21 mouse cellular contexts compared by ENCODE assay signal in genomic region chr17:25755086-25755485, GRCm38 (mm10). TPM values are rescaled to one million over a fixed set of nuclear protein-coding genes. Genes with fewer than 3 reads are reported as not detected.
"Had no signal": no experiment of that assay in that cellular context is flagged by ENCODE, and none has a peak within 500 bp of the region (broad histone marks: within the 10 kb centered on the region; RNA-seq: fewer than 3 reads in every experiment).

No protein-coding gene starts in this region.

- H3K4me1 ChIP-seq: liver, embryonic 13.5 days; megakaryocyte, embryonic 14.5 days; midbrain, embryonic 15.5 days had no signal

- H3K27ac ChIP-seq: layer of hippocampus, adult 2 months; liver, embryonic 13.5 days; macrophage; midbrain, embryonic 15.5 days; neural tube, embryonic 15.5 days had no signal

- H3K4me2 ChIP-seq: liver, embryonic 13.5 days; midbrain, embryonic 11.5 days; midbrain, embryonic 15.5 days; neural tube, embryonic 15.5 days had no signal

- DNase-seq: kidney, adult 11 months; kidney, adult 9 months; kidney, postnatal 10 days; kidney, postnatal 4 days; liver; liver, embryonic 13.5 days; liver, postnatal 0 days; right cerebral cortex, adult 18-20 months; right cerebral cortex, postnatal 25 days; thymus, adult 18-20 months; thymus, postnatal 14 days had no signal

- H3K27me3 ChIP-seq: midbrain, embryonic 15.5 days; neural tube, embryonic 15.5 days had no signal

- H3K4me3 ChIP-seq: layer of hippocampus, adult 2 months; liver, embryonic 13.5 days; megakaryocyte, embryonic 14.5 days; midbrain, embryonic 15.5 days; neural tube, embryonic 15.5 days had no signal

- ATAC-seq: liver, postnatal 0 days; midbrain, embryonic 15.5 days had no signal

- H3K36me3 ChIP-seq: liver, embryonic 13.5 days; midbrain, embryonic 15.5 days; neural tube, embryonic 15.5 days had no signal

- H3K9ac ChIP-seq: liver, embryonic 13.5 days; liver, postnatal 0 days; midbrain, embryonic 15.5 days; neural tube, embryonic 15.5 days had no signal

- H3K9me3 ChIP-seq: liver, embryonic 13.5 days; megakaryocyte, embryonic 14.5 days; midbrain, embryonic 15.5 days; neural tube, embryonic 15.5 days had no signal

RNA-seq across cellular contexts. Expression of gene Msln, which starts 0.9 kb away (rescaled TPM):
- total RNA-seq: monocyte, adult 5-6 weeks had no signal
- polyA plus RNA-seq: macrophage; midbrain, embryonic 11.5 days had no signal

RNA-seq across cellular contexts. Expression of gene Mslnl, which starts 19.2 kb away (rescaled TPM):
- total RNA-seq: layer of hippocampus, adult 2 months; layer of hippocampus, postnatal 10 days; monocyte, adult 5-6 weeks had no signal
- polyA plus RNA-seq: intestine, embryonic 14.5 days; limb, embryonic 11.5 days; liver, embryonic 13.5 days; liver, postnatal 0 days; macrophage; midbrain, embryonic 11.5 days; midbrain, embryonic 15.5 days; neural tube, embryonic 15.5 days had no signal
